Mouse (Mus musculus) heart, postnatal 36 days (tissue): ENCODE results near the gene Sgo2a. TPM values are rescaled to one million over a fixed set of nuclear protein-coding genes. Genes with fewer than 3 reads are reported as not detected.
A peak's percentile ranks its signal among the peaks of the same experiment; 100 is the strongest.
"Not testable (repeated sequence)": the region's sequence is repeated elsewhere in the genome, so short reads cannot be mapped to it uniquely, and the experiment has no call there.

Source experiments
- DNase-seq, 2 experiments: peaks; one replicate each; pipeline ENCODE4 v3.0.0; 2021 to 2022
- intact Hi-C: fragments of 180-260 bp; cut with DNase I; formaldehyde crosslinking; loops from one replicate; pipeline ENCODE4 v1.15.1; 2025
- total RNA-seq, 2 experiments: library from RNA; stranded (reverse); gene quantifications; 2 replicates each; pipeline ENCODE4 v1.2.3; 2021

Sgo2a gene
- total RNA-seq, 2 experiments from 2014 or later = 4.1 to 5.0 TPM

- peak; percentile 85 to 88 for DNase-seq
- intact Hi-C loops = loop anchor here (2.0 kb wide), 2 partner anchors 62 to 602 kb away; no protein-coding TSS in a partner anchor
Measured at GRCm38 (mm10) chr1:58030156-58030871, 34.5 kb downstream of the Sgo2a start.

- intact Hi-C loops = loop anchor here (2.0 kb wide), 2 partner anchors 62 to 602 kb away; no protein-coding TSS in a partner anchor
- DNase-seq = peak; percentile 48 to 67
Measured at GRCm38 (mm10) chr1:58031160-58031769, 35.5 kb downstream of the Sgo2a start.

GRCm38 (mm10) chr1:58037306-58037705, 41.5 kb downstream of the Sgo2a start:
- intact Hi-C loops, DNase-seq: not testable (repeated sequence)

GRCm38 (mm10) chr1:58045076-58045475, 49.3 kb downstream of the Sgo2a start:
- intact Hi-C loops = no loop called here
- DNase-seq = no peak

- intact Hi-C loops = no loop called here
- DNase-seq = no peak
Measured at GRCm38 (mm10) chr1:58045546-58045945, 49.8 kb downstream of the Sgo2a start.

GRCm38 (mm10) chr1:58046721-58047290, 51.0 kb downstream of the Sgo2a start:
- DNase-seq = no peak
- intact Hi-C loops = no loop called here

GRCm38 (mm10) chr1:58049126-58049525, 53.4 kb downstream of the Sgo2a start:
- intact Hi-C loops = no loop called here
- no peak for DNase-seq

GRCm38 (mm10) chr1:58055598-58055997, 59.8 kb downstream of the Sgo2a start:
- no peak for DNase-seq
- intact Hi-C loops = no loop called here

- intact Hi-C loops = no loop called here
Measured at GRCm38 (mm10) chr1:58056074-58056807, 60.5 kb downstream of the Sgo2a start.

GRCm38 (mm10) chr1:58056939-58057338, 61.2 kb downstream of the Sgo2a start:
- DNase-seq = no peak

More at GRCm38 (mm10) chr1:58056074-58056807, 60.5 kb downstream of the Sgo2a start:
- no peak for DNase-seq

GRCm38 (mm10) chr1:58058846-58059245, 63.1 kb downstream of the Sgo2a start:
- DNase-seq = no peak
- intact Hi-C loops = no loop called here

More at GRCm38 (mm10) chr1:58056939-58057338, 61.2 kb downstream of the Sgo2a start:
- intact Hi-C loops = no loop called here

- intact Hi-C loops = no loop called here
- DNase-seq = no peak
Measured at GRCm38 (mm10) chr1:58062131-58062530, 66.4 kb downstream of the Sgo2a start.

- intact Hi-C loops = no loop called here
- DNase-seq = no peak
Measured at GRCm38 (mm10) chr1:58065151-58065550, 69.4 kb downstream of the Sgo2a start.

- intact Hi-C loops = no loop called here
- peak; percentile 21 for DNase-seq
Measured at GRCm38 (mm10) chr1:58065606-58066005, 69.8 kb downstream of the Sgo2a start.

GRCm38 (mm10) chr1:58069181-58069580, 73.4 kb downstream of the Sgo2a start:
- intact Hi-C loops = no loop called here
- DNase-seq = no peak

GRCm38 (mm10) chr1:58070091-58070490, 74.3 kb downstream of the Sgo2a start:
- intact Hi-C loops = no loop called here
- DNase-seq = no peak

GRCm38 (mm10) chr1:58071006-58071405, 75.2 kb downstream of the Sgo2a start:
- intact Hi-C loops = no loop called here
- no peak for DNase-seq

- intact Hi-C loops = no loop called here
Measured at GRCm38 (mm10) chr1:58071509-58071908, 75.7 kb downstream of the Sgo2a start.

GRCm38 (mm10) chr1:58072416-58072815, 76.6 kb downstream of the Sgo2a start:
- DNase-seq = no peak
- intact Hi-C loops = no loop called here

More at GRCm38 (mm10) chr1:58071509-58071908, 75.7 kb downstream of the Sgo2a start:
- DNase-seq = no peak

GRCm38 (mm10) chr1:58072991-58073730, 77.4 kb downstream of the Sgo2a start:
- DNase-seq = no peak

More at GRCm38 (mm10) chr1:58072991-58073730, 77.4 kb downstream of the Sgo2a start:
- intact Hi-C loops = no loop called here
